Mouse (Mus musculus): ENCODE measurements around the gene Fat2.

Gene Fat2

DNA sequence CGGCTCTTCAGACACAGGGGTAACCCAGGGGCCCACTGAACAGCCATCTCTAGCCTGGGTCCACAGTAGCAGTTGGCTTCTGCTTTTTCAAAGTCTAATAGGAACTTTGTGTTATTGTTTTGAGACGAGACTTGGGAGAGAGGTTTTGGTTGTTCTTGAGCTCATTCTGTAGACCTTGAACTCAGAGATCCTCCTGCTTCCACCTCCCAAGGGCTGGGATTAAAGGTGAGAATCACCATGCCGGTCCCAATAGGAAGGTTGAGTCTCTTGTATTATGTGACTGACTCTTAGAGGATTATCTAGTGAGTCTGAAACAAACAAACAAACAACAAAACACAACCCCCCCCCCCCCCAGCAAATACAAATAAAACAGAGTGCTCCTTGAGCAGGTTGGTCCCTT lies 117.9 kb downstream of the Fat2 start:
- POLR2A ChIA-PET: interaction anchor here in 2 of 4 experiments (0.6 to 1.3 kb wide), 4 partner anchors 15 to 555 kb away, joined by 3 to 4 read pairs (median 3); partner anchors contain the start of gene Atox1 (in 1 of the 2)
- CTCF ChIA-PET: interaction anchor here in 2 of 4 experiments (0.5 to 0.7 kb wide), 2 partner anchors 20 to 60 kb away, joined by 4 to 8 read pairs; no protein-coding TSS in a partner anchor

DNA sequence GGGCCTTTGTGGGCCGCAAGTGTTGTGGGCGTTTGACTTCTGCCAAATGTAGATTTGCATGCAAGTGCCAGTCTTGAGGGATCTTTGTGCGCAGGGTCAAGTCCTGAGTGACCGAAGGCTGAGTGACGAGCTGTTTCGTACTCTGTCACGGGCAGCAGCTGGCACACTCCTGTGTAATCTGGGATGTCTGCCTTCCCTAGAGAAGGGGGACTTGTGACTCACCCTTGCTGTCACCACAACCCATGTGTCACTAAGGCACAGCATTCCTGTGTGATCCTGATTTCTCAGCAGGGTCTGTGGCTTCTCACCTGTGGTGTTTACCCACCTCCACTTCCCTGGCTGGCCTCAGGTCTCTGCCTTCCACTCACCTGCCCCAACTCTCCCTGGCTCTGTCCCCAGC lies 118.5 kb downstream of the Fat2 start:
- ChIA-PET CTCF (interaction anchor here in 1 of 4 experiments (0.5 kb wide), 1 partner anchor 60 kb away, joined by 4 read pairs; no protein-coding TSS in a partner anchor), POLR2A (interaction anchor here in 2 of 4 experiments (1.2 to 1.3 kb wide), 3 partner anchors 14 to 243 kb away, joined by 3 read pairs; partner anchors contain the start of gene Atox1 (in 1 of the 2))

DNA sequence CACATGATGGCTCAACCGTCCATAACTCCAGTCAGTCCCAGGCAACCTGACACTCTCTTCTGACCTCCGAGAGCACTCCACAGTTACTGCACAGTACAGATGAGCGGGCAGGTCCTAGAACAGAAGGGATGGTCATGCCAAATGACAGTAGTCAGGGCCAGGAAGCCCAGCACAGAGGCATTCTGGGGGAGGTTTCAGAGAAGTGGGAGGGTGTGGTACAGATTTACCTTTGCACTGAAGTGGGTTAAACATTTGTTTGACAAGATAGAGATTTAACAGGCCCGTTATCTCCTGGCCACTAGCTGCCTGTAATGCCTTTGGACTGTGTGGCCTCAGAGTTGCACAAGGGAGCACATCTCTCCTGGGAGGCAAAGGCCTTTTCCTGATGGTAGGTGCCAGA lies 118.9 kb downstream of the Fat2 start:
- POLR2A ChIA-PET: interaction anchor here in 1 of 4 experiments (1.2 kb wide), 1 partner anchor 203 kb away, joined by 3 read pairs; no protein-coding TSS in a partner anchor
- CTCF ChIA-PET: interaction anchor here in 1 of 4 experiments (1.1 kb wide), 1 partner anchor 169 kb away, joined by 3 read pairs; no protein-coding TSS in a partner anchor

DNA sequence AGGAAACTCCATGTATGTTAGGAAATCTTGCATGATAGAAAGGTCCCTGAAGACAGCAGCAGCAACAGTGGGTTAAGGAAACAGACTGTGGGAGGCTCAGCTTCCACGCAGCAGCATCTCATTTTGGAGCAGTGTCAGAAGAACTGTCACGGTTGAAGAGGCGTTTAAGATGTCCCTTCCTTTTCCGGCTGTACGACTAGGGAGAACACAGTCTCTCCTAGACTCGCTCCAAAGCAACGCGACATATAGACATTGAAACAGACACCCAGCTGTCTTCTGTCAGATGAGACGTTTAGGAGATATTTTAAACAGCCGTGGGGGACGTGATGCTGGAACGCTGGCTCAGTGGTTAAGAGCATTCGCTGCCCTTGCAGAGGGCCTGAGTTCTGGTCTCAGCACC lies 119.5 kb downstream of the Fat2 start:
- CTCF ChIA-PET: interaction anchor here in 1 of 4 experiments (1.1 kb wide), 1 partner anchor 170 kb away, joined by 3 read pairs; no protein-coding TSS in a partner anchor
- POLR2A ChIA-PET: interaction anchor here in 3 of 4 experiments (0.6 to 1.2 kb wide), 4 partner anchors 13 to 357 kb away, joined by 3 read pairs; partner anchors contain the start of genes G3bp1 (in 1 of the 3) and Slc36a1 (in 1 of the 3)

DNA sequence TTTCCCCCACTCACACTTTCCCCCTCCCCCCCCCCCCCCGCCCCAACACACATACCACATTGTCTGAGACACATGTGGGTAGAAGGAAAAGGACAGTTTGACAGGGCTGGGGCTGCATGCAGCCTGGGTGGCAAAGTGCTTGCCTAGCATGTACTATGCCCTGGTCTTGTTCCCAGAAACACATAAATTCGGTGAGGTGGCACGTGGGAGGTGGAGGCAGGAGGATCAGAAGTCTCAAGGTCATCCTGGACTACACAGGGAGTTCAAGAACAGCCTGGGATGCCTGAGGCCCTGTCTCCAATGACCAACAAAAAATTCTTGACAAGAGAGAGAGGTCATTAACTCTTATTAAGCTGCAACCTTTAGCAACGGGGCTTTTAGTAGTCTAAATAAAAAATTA lies 120.3 kb downstream of the Fat2 start:
- POLR2A ChIA-PET: interaction anchor here in 2 of 4 experiments (0.6 to 1.3 kb wide), 5 partner anchors 10 to 356 kb away, joined by 3 read pairs; partner anchors contain the start of genes G3bp1 (in 1 of the 2) and Slc36a1 (in 1 of the 2)
- CTCF ChIA-PET: interaction anchor here in 2 of 4 experiments (0.7 to 1.6 kb wide), 3 partner anchors 11 to 595 kb away, joined by 3 to 5 read pairs (median 4); no protein-coding TSS in a partner anchor

DNA sequence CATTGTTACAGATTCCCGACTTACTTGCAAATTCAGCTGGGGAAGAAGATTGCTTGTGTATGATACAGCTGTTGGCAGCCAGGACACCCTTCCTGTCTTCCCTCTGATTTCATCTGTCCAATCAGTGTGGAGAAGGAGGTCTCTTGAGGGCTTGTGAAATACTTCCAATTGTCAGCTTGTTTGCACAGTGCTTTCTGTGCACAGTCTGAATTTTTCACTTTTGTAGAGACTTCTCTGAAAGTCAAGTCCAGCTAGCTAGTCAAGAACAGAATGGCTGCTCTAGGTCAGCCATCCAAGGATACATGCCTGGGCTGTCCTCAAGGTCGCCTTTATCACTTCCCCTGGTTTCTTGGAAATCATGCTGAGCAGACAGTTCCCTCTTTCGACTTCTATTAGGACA lies 121.4 kb downstream of the Fat2 start:
- ChIA-PET CTCF (interaction anchor here in 2 of 4 experiments (1.3 to 2.0 kb wide), 3 partner anchors 10 to 172 kb away, joined by 4 to 11 read pairs (median 4); no protein-coding TSS in a partner anchor), POLR2A (interaction anchor here in 2 of 4 experiments (0.9 to 1.3 kb wide), 4 partner anchors 9 to 269 kb away, joined by 3 read pairs; partner anchors contain the start of gene Slc36a1 (in 1 of the 2))

DNA sequence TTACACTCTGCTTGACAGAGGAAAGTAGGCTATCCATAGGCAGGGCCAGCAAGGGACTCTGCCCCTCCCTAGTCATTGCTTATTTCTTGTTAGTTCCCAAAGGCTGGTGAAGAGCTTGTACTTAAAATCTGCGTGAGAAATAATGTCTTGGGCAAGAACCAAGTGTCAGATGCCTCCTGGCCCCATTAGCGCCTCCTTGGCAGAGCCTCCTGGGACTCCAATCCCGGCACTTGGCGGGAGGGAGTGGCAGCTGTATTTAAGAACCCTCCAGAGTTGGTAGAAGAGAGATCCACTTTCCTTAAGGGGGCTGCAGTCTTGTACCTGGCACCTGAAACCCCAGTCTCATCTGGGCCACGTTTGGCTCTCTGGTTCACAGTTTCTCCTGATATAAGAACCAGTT lies 122.2 kb downstream of the Fat2 start:
- ChIA-PET CTCF (interaction anchor here in 2 of 4 experiments (0.9 to 2.0 kb wide), 2 partner anchors 10 to 172 kb away, joined by 3 to 11 read pairs; no protein-coding TSS in a partner anchor), POLR2A (interaction anchor here in 2 of 4 experiments (0.6 to 1.4 kb wide), 4 partner anchors 144 to 534 kb away, joined by 3 to 5 read pairs (median 3); partner anchors contain the start of gene G3bp1 (in 1 of the 2))

DNA sequence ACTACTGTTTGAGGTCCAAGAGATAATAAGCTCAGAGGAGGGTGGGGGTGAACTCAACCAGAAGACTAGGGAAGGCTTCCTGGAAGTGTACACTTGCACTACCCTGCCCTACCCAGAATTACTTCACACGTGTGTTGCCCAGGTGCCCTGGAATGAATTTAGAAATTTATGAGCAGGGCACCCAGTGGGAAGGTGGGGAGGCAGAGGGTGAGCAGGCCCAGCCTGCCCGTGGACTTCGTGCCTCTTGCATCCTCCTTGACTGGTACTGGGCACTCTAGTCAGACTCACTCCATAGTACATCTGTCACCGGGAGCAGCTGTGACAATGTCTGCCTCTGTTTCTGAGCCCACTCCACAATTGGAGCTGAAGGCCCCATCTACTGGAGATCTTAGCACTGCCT lies 122.8 kb downstream of the Fat2 start:
- ChIA-PET CTCF (interaction anchor here in 2 of 4 experiments (0.7 to 2.5 kb wide), 3 partner anchors 12 to 173 kb away, joined by 5 to 11 read pairs (median 7); no protein-coding TSS in a partner anchor), POLR2A (interaction anchor here in 1 of 4 experiments (0.6 to 1.4 kb wide), 4 partner anchors 9 to 535 kb away, joined by 3 to 5 read pairs (median 3); partner anchors contain the start of genes G3bp1 and Slc36a1)

DNA sequence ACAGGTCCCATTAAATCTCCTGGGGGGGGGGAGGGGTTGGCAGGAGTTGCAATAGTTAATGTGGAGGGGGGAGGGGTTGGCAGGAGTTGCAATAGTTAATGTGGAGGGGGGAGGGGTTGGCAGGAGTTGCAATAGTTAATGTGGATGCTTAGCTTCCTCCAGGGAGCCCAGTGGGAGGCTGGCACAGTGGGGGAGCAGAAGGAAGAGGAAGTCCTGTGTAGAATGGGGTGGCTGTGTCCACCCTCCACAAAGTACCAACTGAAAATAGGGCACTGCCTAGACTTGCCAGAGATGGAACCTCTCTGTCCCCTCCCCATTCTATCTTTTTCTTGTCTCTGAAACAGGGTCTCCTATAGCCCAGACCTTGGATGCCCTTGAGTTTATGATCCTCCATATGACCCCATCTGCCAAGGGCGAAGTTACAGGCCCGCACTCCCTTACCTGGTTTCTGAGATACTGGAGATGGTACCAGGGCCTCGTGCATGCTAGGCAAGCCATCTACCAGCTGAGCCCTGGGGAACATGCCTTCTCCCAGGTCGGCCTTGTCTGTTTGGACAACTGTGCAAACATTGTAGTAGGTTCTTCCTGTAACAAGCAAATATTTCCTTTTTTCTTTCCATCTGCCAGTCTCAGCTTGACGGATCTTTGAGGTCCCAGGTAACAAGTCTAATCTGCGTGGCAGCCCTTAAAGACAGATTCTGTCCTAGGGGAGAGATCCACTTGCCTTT lies 126.6 kb downstream of the Fat2 start:
- ChIA-PET POLR2A (interaction anchor here in 3 of 4 experiments (0.5 to 1.8 kb wide), 5 partner anchors 111 to 259 kb away, joined by 3 to 10 read pairs (median 6); partner anchors contain the start of gene G3bp1 (in 1 of the 3)), CTCF (interaction anchor here in 2 of 4 experiments (0.9 to 3.1 kb wide), 4 partner anchors 163 to 177 kb away, joined by 3 to 12 read pairs (median 8); no protein-coding TSS in a partner anchor)

DNA sequence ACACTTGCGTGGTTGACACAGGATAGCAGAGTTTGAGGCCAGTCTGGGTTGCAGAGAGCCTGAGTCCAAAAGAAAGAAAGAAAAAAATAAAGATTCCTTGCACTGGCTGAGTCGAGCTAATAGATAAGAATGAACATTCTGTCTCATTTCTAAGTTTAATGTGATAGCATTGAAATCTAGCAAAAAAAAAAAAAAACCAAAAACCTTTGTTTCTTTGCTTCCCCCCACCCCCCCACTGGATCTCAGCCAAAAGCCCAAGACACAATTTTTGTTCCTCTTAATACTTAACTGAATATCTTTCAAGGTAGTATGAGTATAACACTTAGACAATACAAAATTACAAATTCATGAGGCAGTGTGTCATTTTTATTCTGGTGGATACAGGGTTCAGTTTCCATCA lies 127.3 kb downstream of the Fat2 start:
- ChIA-PET CTCF (interaction anchor here in 3 of 4 experiments (0.7 to 3.1 kb wide), 6 partner anchors 17 to 902 kb away, joined by 3 to 12 read pairs (median 6); no protein-coding TSS in a partner anchor), POLR2A (interaction anchor here in 2 of 4 experiments (0.9 to 1.8 kb wide), 4 partner anchors 114 to 260 kb away, joined by 3 to 10 read pairs (median 4); partner anchors contain the start of gene G3bp1 (in 2 of the 2))

DNA sequence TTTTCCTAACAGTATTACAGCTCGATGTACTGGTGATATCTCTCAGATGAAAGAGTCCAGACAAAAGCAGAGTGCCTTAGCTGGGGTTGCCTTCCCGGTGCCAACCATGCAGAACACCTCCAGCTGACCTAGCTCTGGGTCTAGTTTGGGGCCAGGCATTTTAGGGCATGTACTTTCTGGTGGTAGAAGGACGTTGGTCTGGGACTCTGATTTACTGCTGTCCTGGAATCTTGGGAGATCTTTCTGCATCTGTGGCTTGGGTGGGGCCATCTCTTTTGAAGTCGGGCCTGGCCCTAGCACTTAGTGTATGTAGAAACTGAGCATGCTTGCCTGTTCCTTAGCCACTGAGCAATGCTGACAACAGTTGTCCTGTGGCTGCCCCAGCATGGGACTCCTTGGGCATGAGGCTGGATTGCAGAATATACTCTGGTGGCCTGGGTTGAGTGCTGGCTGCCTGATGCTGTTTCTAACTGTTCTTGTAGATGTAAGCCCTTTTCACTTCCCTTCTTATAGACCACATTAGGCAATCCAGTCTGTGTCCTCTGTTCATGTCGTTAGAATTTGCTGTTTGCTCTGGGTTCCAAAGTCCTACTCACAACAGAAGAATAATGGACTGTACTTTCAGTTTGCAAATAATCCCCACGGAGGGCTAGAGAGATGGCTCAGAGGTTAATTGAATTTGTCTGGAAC lies 128.2 kb downstream of the Fat2 start:
- POLR2A ChIA-PET: interaction anchor here in 2 of 4 experiments (0.9 to 1.8 kb wide), 4 partner anchors 115 to 261 kb away, joined by 3 to 10 read pairs (median 4); partner anchors contain the start of gene G3bp1 (in 1 of the 2)
- CTCF ChIA-PET: interaction anchor here in 3 of 4 experiments (0.5 to 5.4 kb wide), 5 partner anchors 10 to 179 kb away, joined by 3 to 109 read pairs (median 7); no protein-coding TSS in a partner anchor

DNA sequence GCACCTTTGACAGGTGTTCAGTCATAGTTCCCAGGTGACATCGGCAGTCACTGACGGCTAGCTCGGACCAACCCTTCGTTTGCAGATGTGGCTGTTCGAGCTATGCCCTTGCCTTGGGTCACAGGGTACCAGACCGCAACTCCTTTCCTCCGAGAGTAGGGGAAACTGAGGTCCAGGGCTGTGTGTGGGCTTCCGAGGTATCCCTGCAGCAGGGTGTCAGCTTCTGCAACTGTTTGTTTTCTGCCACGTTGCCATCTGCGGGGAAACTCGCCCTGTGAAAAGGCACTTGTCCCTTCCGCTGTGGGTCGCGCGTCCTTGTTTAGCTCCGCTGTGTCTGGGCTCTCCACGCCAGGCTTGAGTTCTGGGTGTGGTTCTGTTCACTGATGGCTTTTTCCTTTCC lies 131.8 kb downstream of the Fat2 start:
- CTCF ChIA-PET: interaction anchor here (0.5 to 5.4 kb wide), 40 partner anchors 10 to 408 kb away, joined by 3 to 109 read pairs (median 5); partner anchors contain the start of genes Fat2 (in 1 of the 4), G3bp1 (in 1 of the 4) and Slc36a2 (in 1 of the 4)

DNA sequence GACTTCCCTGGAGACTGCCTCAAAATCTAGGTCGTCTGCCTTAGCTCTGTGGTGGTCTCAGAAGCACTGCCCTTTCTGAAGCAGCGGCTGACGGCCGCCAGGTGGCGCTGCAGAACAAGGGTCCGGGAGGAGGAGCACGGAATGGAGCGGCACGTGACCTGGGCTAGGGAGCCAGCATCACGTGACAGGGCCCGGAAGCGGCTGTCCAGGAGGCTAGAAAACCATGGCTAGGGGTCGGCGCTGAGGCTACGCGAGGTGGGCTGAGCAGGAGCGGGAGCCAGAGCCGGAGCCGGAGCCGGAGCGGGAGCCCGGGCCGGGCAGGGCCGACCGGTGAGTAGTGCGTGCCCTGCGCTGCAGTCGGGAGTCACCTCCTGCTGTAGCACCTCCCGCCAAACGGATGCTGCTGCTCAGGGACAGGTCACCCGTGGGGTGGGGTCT lies 132.2 kb downstream of the Fat2 start, which contains the start of gene Slc36a1:
Gene Slc36a1 (plus strand): TSS at position 192 of the 438 bp plus-strand sequence.
- CTCF ChIA-PET: interaction anchor here (0.5 to 5.4 kb wide), 67 partner anchors 8 to 372 kb away, joined by 3 to 109 read pairs (median 4); partner anchors contain the start of genes Slc36a2 (in 2 of the 4), Atox1 (in 1 of the 4), Fat2 (in 1 of the 4) and G3bp1 (in 1 of the 4)
- POLR2A ChIA-PET: interaction anchor here (0.6 to 4.0 kb wide), 31 partner anchors 9 to 407 kb away, joined by 3 to 38 read pairs (median 4); partner anchors contain the start of genes G3bp1 (in 2 of the 4), Atox1 (in 1 of the 4), Gm2a (in 1 of the 4) and Slc36a2 (in 1 of the 4)

More for the DNA sequence above, 131.8 kb downstream of the Fat2 start:
- POLR2A ChIA-PET: interaction anchor here (0.6 to 4.0 kb wide), 30 partner anchors 9 to 408 kb away, joined by 3 to 38 read pairs (median 4); partner anchors contain the start of genes G3bp1 (in 2 of the 4), Atox1 (in 1 of the 4), Fat2 (in 1 of the 4) and Gm2a (in 1 of the 4)

Measured in embryonic stem cell, embryonic (primary cell).